Comparison of ENCODE assay signal across 26 mouse cellular contexts in genomic region chr2:104449191-104449590, GRCm38 (mm10). TPM values are rescaled to one million over a fixed set of nuclear protein-coding genes. Genes with fewer than 3 reads are reported as not detected.
DNase-seq lines count a peak whose midpoint lies in the region; ATAC-seq and TF ChIP-seq lines count a peak whose summit lies in the region.
"Had no signal": no experiment of that assay in that cellular context is flagged by ENCODE, and none has a peak within 500 bp of the region (broad histone marks: within the 10 kb centered on the region; RNA-seq: fewer than 3 reads in every experiment).

No protein-coding gene starts in this region.

- peak overlapping the region; percentile 17; the same call in 1 of the 2 replicates for H3K9ac ChIP-seq in heart, embryonic 13.5 days
- no peak overlapping the region for H3K9ac ChIP-seq in heart, postnatal 0 days (replicated peaks; ENCODE audit: low read depth, low read length)
- H3K9ac ChIP-seq: embryonic facial prominence, embryonic 15.5 days; neural tube, embryonic 15.5 days; stomach, embryonic 15.5 days had no signal

- peak overlapping the region; percentile 51 for H3K4me2 ChIP-seq in heart, embryonic 13.5 days
- H3K4me2 ChIP-seq in heart, postnatal 0 days (ENCODE audit: low read depth, low read length): peak overlapping the region; percentile 19; the same call in 1 of the 2 replicates
- H3K4me2 ChIP-seq: embryonic facial prominence, embryonic 15.5 days; midbrain, embryonic 11.5 days; neural tube, embryonic 15.5 days; stomach, embryonic 15.5 days had no signal

- H3K4me3 ChIP-seq in gastrocnemius, adult 2 months: peak overlapping the region; percentile 4
- no peak overlapping the region for H3K4me3 ChIP-seq in heart, embryonic 13.5 days
- H3K4me3 ChIP-seq in heart, postnatal 0 days (ENCODE audit: low read depth, low read length): no peak overlapping the region
- H3K4me3 ChIP-seq: embryonic facial prominence, embryonic 15.5 days; hindbrain, embryonic 10.5 days; layer of hippocampus, adult 2 months; neural tube, embryonic 15.5 days; stomach, embryonic 15.5 days had no signal

- peak; percentile 76 for TF ChIP-seq EP300 in heart, postnatal 0 days (IDR thresholded peaks at IDR 0.05; ENCODE audit: low read depth)

- 28% methylated on average over 1 of the region's 1 CpGs for WGBS in heart, embryonic 13.5 days
- 29% methylated on average over 1 of the region's 1 CpGs for WGBS in heart, postnatal 0 days

- no peak for DNase-seq in gastrocnemius, adult 2 months
- no peak for DNase-seq in gastrocnemius, postnatal 25 days
- DNase-seq in heart, postnatal 25 days (ENCODE audit: low spot score): no peak
- peak; percentile 8 for DNase-seq in NIH3T3 (ENCODE audit: low read depth)
- peak; percentile 85 for DNase-seq in heart, postnatal 0 days (ENCODE audit: low spot score)
- DNase-seq in left cerebral cortex, adult 8-10 months (ENCODE audit: low spot score in 2 of 2): no peak
- DNase-seq: adrenal gland, adult 2 months; cerebellum, adult 11 months; cerebellum, adult 9-11 months; kidney, postnatal 25 days; right cerebral cortex, adult 18-20 months; thymus, postnatal 25 days had no signal

- H3K27me3 ChIP-seq in heart, embryonic 13.5 days (replicated peaks): no peaks in the 10 kb centered on the region
- H3K27me3 ChIP-seq in heart, postnatal 0 days (ENCODE audit: control insufficient read depth, insufficient read depth, low read length): no peaks in the 10 kb centered on the region
- H3K27me3 ChIP-seq: embryonic facial prominence, embryonic 15.5 days; neural tube, embryonic 15.5 days; stomach, embryonic 15.5 days had no signal

- intact Hi-C loops in gastrocnemius, adult 2 months (cut with DNase I): loop anchor here (5.0 kb wide), 1 partner anchor 138 kb away; no protein-coding TSS in a partner anchor
- intact Hi-C loops in heart, postnatal 25 days (cut with DNase I): loop anchor here (10.0 kb wide), 1 partner anchor 306 kb away; no protein-coding TSS in a partner anchor

- no peaks in the 10 kb centered on the region for H3K9me3 ChIP-seq in heart, embryonic 13.5 days
- no peaks in the 10 kb centered on the region for H3K9me3 ChIP-seq in heart, postnatal 0 days (replicated peaks; ENCODE audit: control insufficient read depth, low read length)
- H3K9me3 ChIP-seq: embryonic facial prominence, embryonic 15.5 days; hindbrain, embryonic 10.5 days; neural tube, embryonic 15.5 days; stomach, embryonic 15.5 days had no signal

- no peak for TF ChIP-seq CTCF in gastrocnemius, adult 2 months (IDR thresholded peaks at IDR 0.05)
- no peak for TF ChIP-seq CTCF in heart, postnatal 0 days (IDR thresholded peaks at IDR 0.05; ENCODE audit: low read depth)

- peak overlapping the region; percentile 70 for H3K27ac ChIP-seq in gastrocnemius, adult 2 months
- peak overlapping the region; percentile 93 for H3K27ac ChIP-seq in heart, embryonic 13.5 days (replicated peaks)
- H3K27ac ChIP-seq in heart, postnatal 0 days (ENCODE audit: low read depth): peak overlapping the region; percentile 94
- H3K27ac ChIP-seq: embryonic facial prominence, embryonic 15.5 days; hindbrain, embryonic 10.5 days; layer of hippocampus, adult 2 months; neural tube, embryonic 15.5 days; stomach, embryonic 15.5 days had no signal

- ATAC-seq in heart, embryonic 13.5 days (ENCODE audit: extremely low read depth, insufficient number of reproducible peaks, low FRiP score, low TSS enrichment): no peak
- peak; percentile 80 for ATAC-seq in heart, postnatal 0 days (ENCODE audit: insufficient read depth, low read depth)
- ATAC-seq: CD4-positive, CD25-positive, alpha-beta regulatory T cell, adult 4 months; forebrain, embryonic 16.5 days; hindbrain, embryonic 16.5 days; intestine, embryonic 16.5 days had no signal

- peaks cover 71% of the 10 kb centered on the region for H3K4me1 ChIP-seq in heart, embryonic 13.5 days
- peaks cover 67% of the 10 kb centered on the region for H3K4me1 ChIP-seq in heart, postnatal 0 days (ENCODE audit: control insufficient read depth, insufficient read depth)
- H3K4me1 ChIP-seq: embryonic facial prominence, embryonic 15.5 days; hindbrain, embryonic 10.5 days; neural tube, embryonic 15.5 days; stomach, embryonic 15.5 days had no signal

- peaks cover 10% of the 10 kb centered on the region; the same call in 1 of the 2 replicates for H3K36me3 ChIP-seq in heart, embryonic 13.5 days
- 0 out of 2 replicates have a peak, but pooled peaks cover 9% of the 10 kb centered on the region for H3K36me3 ChIP-seq in heart, postnatal 0 days (replicated peaks; ENCODE audit: control insufficient read depth, insufficient read depth, low read length)
- H3K36me3 ChIP-seq: embryonic facial prominence, embryonic 15.5 days; hindbrain, embryonic 10.5 days; neural tube, embryonic 15.5 days; stomach, embryonic 15.5 days had no signal

RNA-seq across cellular contexts. Expression of gene D430041D05Rik, which starts 38.4 kb away (rescaled TPM):
- total RNA-seq in gastrocnemius, adult 2 months (2021): 1 to 10 TPM; 1.3 to 1.9 TPM
- 1 to 10 TPM in 1 of 2 experiments, under 1 TPM in 1; 0.54 to 1.5 TPM for total RNA-seq in gastrocnemius, postnatal 25 days (2021)
- 0.06 and 0.15 TPM in 2 replicates for polyA plus RNA-seq in heart, embryonic 13.5 days (2015; fragmentation: Nextera tagmentation; extraction: Ambion mirVana)
- total RNA-seq in heart, postnatal 25 days (2021): under 1 TPM; 0.03 TPM
- total RNA-seq in heart, postnatal 0 days (2014; rRNA removed; ENCODE audit: low replicate concordance): not detected in 2 replicates
- polyA plus RNA-seq in heart, postnatal 0 days (2015; fragmentation: Nextera tagmentation; extraction: Ambion mirVana): 0.03 TPM in 1 of 2 replicates, not detected in the other
- total RNA-seq in left cerebral cortex, adult 8-10 months (2022): 100 to 1,000 TPM in 1 of 4 experiments, 10 to 100 TPM in 3; 86.2 to 100 (median 90.7) TPM
- total RNA-seq: common myeloid progenitor, adult 5-6 weeks; liver, adult 2 months had no signal
- polyA plus RNA-seq: CD4-positive, CD25-positive, alpha-beta regulatory T cell, adult 4 months; liver, adult 2 months; liver, embryonic 16.5 days had no signal

RNA-seq across cellular contexts. Expression of gene Hipk3, which starts 45.1 kb away (rescaled TPM):
- total RNA-seq in gastrocnemius, adult 2 months (2021): 100 to 1,000 TPM; 228 to 267 TPM
- 100 to 1,000 TPM; 158 to 199 TPM for total RNA-seq in gastrocnemius, postnatal 25 days (2021)
- polyA plus RNA-seq in heart, embryonic 13.5 days (2015; fragmentation: Nextera tagmentation; extraction: Ambion mirVana): 29.9 and 30.6 TPM in 2 replicates
- total RNA-seq in heart, postnatal 25 days (2021): 100 to 1,000 TPM; 202 to 215 TPM
- total RNA-seq in heart, postnatal 0 days (2014; rRNA removed; ENCODE audit: low replicate concordance): 209 and 213 TPM in 2 replicates
- polyA plus RNA-seq in heart, postnatal 0 days (2015; fragmentation: Nextera tagmentation; extraction: Ambion mirVana): 26.3 and 29.7 TPM in 2 replicates
- 100 to 1,000 TPM in 2 of 4 experiments, 10 to 100 TPM in 2; 91.0 to 102 (median 98.9) TPM for total RNA-seq in left cerebral cortex, adult 8-10 months (2022)

Comparison
In these comparisons a context has a peak if more than half of its experiments do, and no peak if none do; other contexts are left out.
1. DNase-seq: peak in NIH3T3 (single experiment) and heart, postnatal 0 days (single experiment); none in gastrocnemius, adult 2 months (single experiment), gastrocnemius, postnatal 25 days (single experiment), heart, postnatal 25 days (single experiment) and left cerebral cortex, adult 8-10 months (0 of 2).
2. RNA of gene D430041D05Rik, which starts 38.4 kb away (total RNA-seq): 86.2 to 100 TPM in left cerebral cortex, adult 8-10 months; 1.3 to 1.9 TPM in gastrocnemius, adult 2 months, 0.54 to 1.5 TPM in gastrocnemius, postnatal 25 days, 0.03 TPM in heart, postnatal 25 days and not detected in heart, postnatal 0 days; every median in the first group is over 10 times any median in the second.
3. Peak in every context shown above with its lines, with median percentiles within 50 percentile points of each other: H3K27ac ChIP-seq.